Mouse (Mus musculus): ENCODE measurements around the gene Slc26a10.

DNA sequence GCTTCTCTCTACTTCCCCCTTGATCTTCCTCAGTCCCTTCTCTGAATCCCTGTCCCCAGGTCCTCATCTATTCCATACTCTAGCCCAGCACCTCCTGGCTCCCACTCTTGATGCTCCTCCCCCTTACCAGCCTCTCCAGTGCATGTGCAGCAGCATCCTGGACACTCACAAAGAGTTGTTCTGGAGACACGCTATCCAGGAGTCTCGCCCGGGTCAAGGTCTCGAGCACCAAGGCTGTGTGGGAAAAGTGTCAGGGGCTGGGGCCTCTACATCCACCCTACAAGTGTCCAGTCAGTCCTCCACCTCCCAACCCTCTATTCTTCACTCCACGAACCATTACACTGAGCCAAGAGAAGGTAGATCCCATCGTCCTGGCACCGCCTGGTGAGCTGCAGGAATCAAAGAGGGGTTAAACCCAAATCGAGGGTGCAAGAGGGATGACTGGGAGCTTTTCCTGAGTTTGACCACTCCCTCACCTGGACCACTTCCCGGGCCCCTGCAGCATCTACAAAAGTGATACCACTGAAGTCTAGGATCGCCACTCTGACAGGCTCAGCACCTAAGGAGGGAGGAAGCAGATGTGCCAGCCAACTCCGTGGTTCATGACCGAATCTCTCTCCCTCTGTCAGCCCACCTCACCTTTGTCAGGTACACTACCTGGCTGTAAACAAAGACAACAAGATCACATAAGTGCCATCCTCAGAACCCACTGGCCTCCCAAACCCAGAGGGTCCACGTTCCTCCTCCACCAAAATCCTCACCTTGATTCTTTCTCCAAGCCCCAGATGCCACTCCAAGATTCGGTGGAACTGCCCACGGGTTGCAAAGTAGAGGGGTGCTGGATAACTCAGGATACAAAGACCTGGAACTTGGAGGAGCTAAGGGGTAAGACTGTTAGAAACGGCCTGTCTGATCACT lies 7.0 kb downstream of the Slc26a10 start:
- TF ChIP-seq CTCF (IDR thresholded peaks at IDR 0.05; ENCODE audit: low read depth, low read length) (no peak), TAL1 (conservative IDR thresholded peaks at IDR 0.05; ENCODE audit: low read depth, low read length) (no peak), GATA1 (IDR thresholded peaks at IDR 0.05; ENCODE audit: borderline replicate concordance, low read length) (no peak), GATA2 (IDR thresholded peaks at IDR 0.05; ENCODE audit: borderline replicate concordance, low read depth, low read length) (no peak), POLR2AphosphoS5 (IDR thresholded peaks at IDR 0.05; ENCODE audit: insufficient replicate concordance, low read depth, low read length) (no peak)

Measured in G1E (cell line).